Mouse (Mus musculus): ENCODE data around the gene Fam169a. TPM values are rescaled to one million over a fixed set of nuclear protein-coding genes. Genes with fewer than 3 reads are reported as not detected.

Gene Fam169a
- total and polyA plus RNA-seq, 2 experiments from 2014 or later = 2.0 to 2.3 TPM

DNA sequence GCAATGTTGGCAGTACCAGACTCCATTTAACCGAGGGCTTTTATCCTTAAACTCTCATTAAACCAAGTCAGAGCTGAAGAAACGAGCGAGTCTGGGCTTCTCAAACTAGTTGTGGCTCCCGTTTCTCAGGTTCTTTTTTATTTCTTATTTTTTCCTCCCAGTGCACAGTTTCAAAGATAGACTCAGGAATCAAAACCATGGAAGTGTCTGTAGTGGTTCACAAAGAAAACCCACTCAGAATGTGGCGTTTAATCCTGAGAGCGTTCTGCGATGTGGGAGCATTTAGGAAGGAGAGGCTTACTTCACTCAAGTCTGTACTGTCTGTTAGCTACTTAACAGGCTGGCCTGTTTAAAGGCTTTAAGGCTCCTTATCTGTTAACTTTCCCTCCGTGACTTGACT lies 1.1 kb downstream of the Fam169a start:
- Histone ChIP-seq H3K4me2 (ENCODE audit: low read depth, low read length) (no peak overlapping the region), H3K36me3 (replicated peaks; ENCODE audit: control insufficient read depth, insufficient read depth, low read length) (no peaks in the 10 kb centered on the region), H3K9me3 (replicated peaks; ENCODE audit: control insufficient read depth, low read length) (no peaks in the 10 kb centered on the region), H3K27ac (ENCODE audit: low read depth) (no peak overlapping the region), H3K4me3 (ENCODE audit: low read depth, low read length) (no peak overlapping the region), H3K27me3 (ENCODE audit: control insufficient read depth, insufficient read depth, low read length) (peaks cover 21% of the 10 kb centered on the region), H3K9ac (replicated peaks; ENCODE audit: low read depth, low read length) (no peak overlapping the region), H3K4me1 (ENCODE audit: control insufficient read depth, insufficient read depth) (no peaks in the 10 kb centered on the region)
- no peak for TF ChIP-seq CTCF (IDR thresholded peaks at IDR 0.05; ENCODE audit: low read depth)
- no peak for TF ChIP-seq EP300 (IDR thresholded peaks at IDR 0.05; ENCODE audit: low read depth)
- WGBS = 67% methylated on average over 8 of the region's 8 CpGs
- ATAC-seq (ENCODE audit: insufficient read depth, low read depth) (no peak), DNase-seq (ENCODE audit: low spot score) (no peak)

DNA sequence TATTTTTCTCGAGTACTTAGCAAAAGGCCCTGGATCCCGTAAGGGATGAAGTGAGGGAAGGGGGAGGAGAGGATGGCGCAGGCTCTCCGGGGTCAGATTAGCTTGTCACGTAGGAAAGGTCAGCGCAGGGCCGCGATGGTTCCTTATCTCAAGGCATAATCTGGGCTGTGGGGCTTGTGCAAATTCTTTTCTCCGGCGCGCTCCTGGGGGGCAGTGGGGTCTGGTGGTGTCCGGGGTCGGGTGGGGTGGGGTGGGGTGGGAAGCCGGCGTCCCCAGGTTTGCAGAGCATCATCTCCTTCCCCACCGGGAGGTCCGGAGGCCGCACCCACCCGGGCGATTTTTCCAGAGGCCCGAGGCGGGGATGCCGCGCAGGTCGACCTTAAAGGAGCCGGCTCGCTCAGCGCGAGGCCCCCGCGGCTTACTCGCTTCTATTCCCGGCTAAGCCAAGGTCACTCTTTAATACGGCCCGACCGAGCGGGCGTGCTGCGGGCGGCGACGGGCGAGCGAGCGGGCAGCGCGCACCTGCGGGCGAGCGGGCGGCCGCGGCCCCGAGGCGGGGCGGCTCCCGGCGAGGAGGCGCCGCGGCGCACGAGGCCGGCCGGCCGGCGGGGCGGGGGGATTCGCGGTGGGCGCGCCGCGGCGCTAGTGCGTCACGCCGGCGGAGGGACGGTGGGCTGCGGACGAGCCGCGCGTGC lies 4.0 kb downstream of the Fam169a start:
- WGBS = 1% methylated on average over 64 of the region's 85 CpGs

DNA sequence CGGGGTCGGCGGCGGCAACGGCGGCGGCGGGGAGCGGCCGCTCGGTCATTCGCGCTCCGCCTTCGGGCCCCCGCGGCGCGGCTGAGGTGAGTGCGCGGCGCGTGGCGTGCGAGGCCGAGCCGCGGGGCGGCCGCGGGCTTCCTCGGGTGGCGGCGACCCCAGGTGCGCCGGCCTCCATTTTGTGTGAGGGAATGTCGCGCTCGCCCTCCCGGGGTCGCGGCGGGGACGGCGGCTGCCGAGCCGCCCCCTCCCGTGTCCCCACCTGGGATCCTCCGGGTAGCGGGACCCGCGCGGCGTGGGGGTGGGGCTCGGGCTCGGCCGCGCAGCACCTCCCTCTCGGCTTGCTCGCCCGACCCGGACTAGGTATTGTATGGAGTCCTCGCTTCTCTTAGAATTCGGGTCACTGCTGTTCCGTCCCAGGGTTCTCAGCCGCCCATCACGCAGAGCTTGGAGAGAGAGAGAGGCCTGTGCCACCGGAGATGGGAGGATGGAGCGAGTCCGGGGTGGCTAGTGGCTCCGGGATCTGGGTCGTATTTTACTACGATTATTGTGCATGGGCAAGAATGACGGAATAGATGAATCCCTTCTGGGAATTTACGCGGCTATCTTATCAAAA lies 4.6 kb downstream of the Fam169a start:
- Histone ChIP-seq H3K27me3 (ENCODE audit: control insufficient read depth, insufficient read depth, low read length) (peaks cover 22% of the 10 kb centered on the region), H3K4me3 (ENCODE audit: low read depth, low read length) (peak overlapping the region; percentile 76), H3K4me1 (ENCODE audit: control insufficient read depth, insufficient read depth) (no peaks in the 10 kb centered on the region), H3K9me3 (replicated peaks; ENCODE audit: control insufficient read depth, low read length) (no peaks in the 10 kb centered on the region), H3K9ac (replicated peaks; ENCODE audit: low read depth, low read length) (peak overlapping the region; percentile 64), H3K27ac (ENCODE audit: low read depth) (no peak overlapping the region), H3K4me2 (ENCODE audit: low read depth, low read length) (peak overlapping the region; percentile 93), H3K36me3 (replicated peaks; ENCODE audit: control insufficient read depth, insufficient read depth, low read length) (no peaks in the 10 kb centered on the region)
- DNase-seq (ENCODE audit: low spot score) (no peak), ATAC-seq (ENCODE audit: insufficient read depth, low read depth) (peak; percentile 72)
- TF ChIP-seq CTCF (IDR thresholded peaks at IDR 0.05; ENCODE audit: low read depth) = no peak
- no peak for TF ChIP-seq EP300 (IDR thresholded peaks at IDR 0.05; ENCODE audit: low read depth)
- WGBS = under 1% methylated on average over 31 of the region's 76 CpGs

More for the DNA sequence above, 4.0 kb downstream of the Fam169a start:
- Histone ChIP-seq H3K27me3 (ENCODE audit: control insufficient read depth, insufficient read depth, low read length) (peaks cover 22% of the 10 kb centered on the region), H3K4me2 (ENCODE audit: low read depth, low read length) (peak overlapping the region; percentile 93), H3K9me3 (replicated peaks; ENCODE audit: control insufficient read depth, low read length) (no peaks in the 10 kb centered on the region), H3K36me3 (replicated peaks; ENCODE audit: control insufficient read depth, insufficient read depth, low read length) (no peaks in the 10 kb centered on the region), H3K27ac (ENCODE audit: low read depth) (no peak overlapping the region), H3K9ac (replicated peaks; ENCODE audit: low read depth, low read length) (peak overlapping the region; percentile 64), H3K4me1 (ENCODE audit: control insufficient read depth, insufficient read depth) (no peaks in the 10 kb centered on the region), H3K4me3 (ENCODE audit: low read depth, low read length) (peak overlapping the region; percentile 76)
- ATAC-seq (ENCODE audit: insufficient read depth, low read depth) (peak; percentile 67), DNase-seq (ENCODE audit: low spot score) (no peak)
- TF ChIP-seq CTCF (IDR thresholded peaks at IDR 0.05; ENCODE audit: low read depth) = no peak
- TF ChIP-seq EP300 (IDR thresholded peaks at IDR 0.05; ENCODE audit: low read depth) = no peak

DNA sequence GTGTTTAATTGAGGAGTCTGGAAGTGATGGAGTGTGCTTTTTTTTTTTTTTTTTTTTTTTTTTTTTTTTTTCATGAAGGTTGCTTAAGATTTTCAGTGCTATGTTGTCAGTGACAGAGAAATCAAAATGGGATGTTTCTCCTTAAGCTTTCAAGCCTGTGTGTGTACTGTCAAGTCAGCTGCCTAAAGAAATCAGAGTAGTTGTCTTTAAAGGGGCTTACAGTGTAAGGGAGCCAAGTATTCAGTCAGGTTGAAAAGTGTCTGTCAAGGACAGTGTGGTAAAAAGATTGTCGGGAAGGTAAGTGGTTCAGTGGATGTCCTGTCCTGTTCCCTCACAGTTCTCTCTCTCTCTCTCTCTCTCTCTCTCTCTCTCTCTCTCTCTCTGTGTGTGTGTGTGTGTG lies 6.4 kb downstream of the Fam169a start:
- 45% methylated on average over 1 of the region's 1 CpGs for WGBS
- H3K27me3 ChIP-seq (ENCODE audit: control insufficient read depth, insufficient read depth, low read length) = peaks cover 22% of the 10 kb centered on the region
- ATAC-seq (ENCODE audit: insufficient read depth, low read depth) (no peak), DNase-seq (ENCODE audit: low spot score) (no peak)
- H3K36me3 ChIP-seq (replicated peaks; ENCODE audit: control insufficient read depth, insufficient read depth, low read length) = no peaks in the 10 kb centered on the region
- H3K27ac ChIP-seq (ENCODE audit: low read depth) = no peak overlapping the region
- no peaks in the 10 kb centered on the region for H3K9me3 ChIP-seq (replicated peaks; ENCODE audit: control insufficient read depth, low read length)
- H3K9ac ChIP-seq (replicated peaks; ENCODE audit: low read depth, low read length) = no peak overlapping the region
- no peak overlapping the region for H3K4me2 ChIP-seq (ENCODE audit: low read depth, low read length)
- no peak overlapping the region for H3K4me3 ChIP-seq (ENCODE audit: low read depth, low read length)
- TF ChIP-seq CTCF (IDR thresholded peaks at IDR 0.05; ENCODE audit: low read depth) (no peak), EP300 (IDR thresholded peaks at IDR 0.05; ENCODE audit: low read depth) (no peak)
- H3K4me1 ChIP-seq (ENCODE audit: control insufficient read depth, insufficient read depth) = no peaks in the 10 kb centered on the region

DNA sequence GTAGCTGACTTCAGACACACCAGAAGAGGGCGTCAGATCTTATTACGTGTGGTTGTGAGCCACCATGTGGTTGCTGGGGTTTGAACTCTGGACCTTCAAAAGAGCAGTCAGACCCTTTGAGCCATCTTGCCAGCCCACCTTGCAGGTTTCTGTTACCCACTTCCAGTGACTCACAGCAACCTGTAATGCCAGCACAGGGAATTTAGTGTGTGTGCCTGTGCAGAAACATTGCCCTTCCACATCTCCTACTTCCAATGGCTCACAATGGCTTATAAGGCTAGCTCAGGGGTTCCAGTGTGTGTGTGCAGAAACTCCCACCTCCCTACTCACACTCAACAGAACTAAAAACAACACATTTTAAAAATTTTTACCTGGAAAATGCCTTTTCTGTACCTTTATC lies 10.5 kb downstream of the Fam169a start:
- ATAC-seq (ENCODE audit: insufficient read depth, low read depth) (no peak), DNase-seq (ENCODE audit: low spot score) (no peak)
- WGBS = 96% methylated on average over 2 of the region's 2 CpGs
- H3K4me2 ChIP-seq (ENCODE audit: low read depth, low read length) = no peak overlapping the region
- no peaks in the 10 kb centered on the region for H3K4me1 ChIP-seq (ENCODE audit: control insufficient read depth, insufficient read depth)
- no peaks in the 10 kb centered on the region for H3K36me3 ChIP-seq (replicated peaks; ENCODE audit: control insufficient read depth, insufficient read depth, low read length)
- no peak overlapping the region for H3K27ac ChIP-seq (ENCODE audit: low read depth)
- no peaks in the 10 kb centered on the region for H3K9me3 ChIP-seq (replicated peaks; ENCODE audit: control insufficient read depth, low read length)
- H3K27me3 ChIP-seq (ENCODE audit: control insufficient read depth, insufficient read depth, low read length) = 0 out of 2 replicates have a peak, but pooled peaks cover 7% of the 10 kb centered on the region
- TF ChIP-seq EP300 (IDR thresholded peaks at IDR 0.05; ENCODE audit: low read depth) (no peak), CTCF (IDR thresholded peaks at IDR 0.05; ENCODE audit: low read depth) (no peak)
- no peak overlapping the region for H3K9ac ChIP-seq (replicated peaks; ENCODE audit: low read depth, low read length)
- no peak overlapping the region for H3K4me3 ChIP-seq (ENCODE audit: low read depth, low read length)
